Mouse (Mus musculus) stomach, embryonic 16.5 days (tissue): ENCODE data around the gene Lsm12. TPM values are rescaled to one million over a fixed set of nuclear protein-coding genes. Genes with fewer than 3 reads are reported as not detected.

Experiments
- ATAC-seq: fragments of 200-750 bp; cut with Nextera tagmentation; 2 replicates; pipeline ENCODE4 v1.8.0; 2017; ENCODE audit warnings: moderate number of reproducible peaks, moderate TSS enrichment; ENCODE audit not compliant: insufficient read depth, low FRiP score
- H3K27ac ChIP-seq: fragments of 300-500 bp; sonication (generic); 2 replicates; pipeline ENCODE4 v1.5.1; 2014; ENCODE audit warnings: low read length
- H3K27me3 ChIP-seq: fragments of 300-500 bp; sonication (generic); 2 replicates; pipeline ENCODE4 v1.6.1; 2014; ENCODE audit warnings: low read length, control low read depth, mixed read lengths; ENCODE audit not compliant: control insufficient read depth, insufficient read depth
- H3K36me3 ChIP-seq: fragments of 300-500 bp; sonication (generic); 2 replicates; pipeline ENCODE4 v1.6.1; 2014; ENCODE audit warnings: low read length; ENCODE audit not compliant: control insufficient read depth, insufficient read depth
- H3K4me1 ChIP-seq: fragments of 300-500 bp; sonication (generic); 2 replicates; pipeline ENCODE4 v1.6.1; 2014; ENCODE audit warnings: low read length, control low read depth, mixed read lengths; ENCODE audit not compliant: control insufficient read depth, insufficient read depth
- H3K4me2 ChIP-seq: fragments of 300-500 bp; sonication (generic); 2 replicates; pipeline ENCODE4 v1.6.1; 2014; ENCODE audit warnings: low read depth, low read length, mixed read lengths
- H3K4me3 ChIP-seq: fragments of 300-500 bp; sonication (generic); replicated peaks from 2 replicates; pipeline ENCODE4 v1.5.1; 2014; ENCODE audit warnings: mild to moderate bottlenecking, low read length
- H3K9ac ChIP-seq: fragments of 300-500 bp; sonication (generic); 2 replicates; pipeline ENCODE4 v1.6.1; 2014; ENCODE audit warnings: low read length
- H3K9me3 ChIP-seq: fragments of 300-500 bp; sonication (generic); replicated peaks from 2 replicates; pipeline ENCODE4 v1.6.1; 2016; ENCODE audit warnings: low read length, control low read depth; ENCODE audit not compliant: control insufficient read depth
- WGBS: fragments of 180-500 bp; shearing (Covaris S2); extraction: QIAGEN DNeasy Blood & Tissue Kit; methylation state at CpG from one replicate; pipeline ENCODE4 v1.1.7; 2014; 5-methylcytosine and 5-hydroxymethylcytosine counted together
- polyA plus RNA-seq: library from polyadenylated mRNA; unstranded; fragments of >200 nt; fragmentation: Nextera tagmentation; extraction: Ambion mirVana; gene quantifications from 2 replicates; pipeline ENCODE4 v1.2.1, GENCODE M21; 2015

The Lsm12 gene
- polyA plus RNA-seq, 1 experiment from 2014 or later = 85.4 TPM

DNA sequence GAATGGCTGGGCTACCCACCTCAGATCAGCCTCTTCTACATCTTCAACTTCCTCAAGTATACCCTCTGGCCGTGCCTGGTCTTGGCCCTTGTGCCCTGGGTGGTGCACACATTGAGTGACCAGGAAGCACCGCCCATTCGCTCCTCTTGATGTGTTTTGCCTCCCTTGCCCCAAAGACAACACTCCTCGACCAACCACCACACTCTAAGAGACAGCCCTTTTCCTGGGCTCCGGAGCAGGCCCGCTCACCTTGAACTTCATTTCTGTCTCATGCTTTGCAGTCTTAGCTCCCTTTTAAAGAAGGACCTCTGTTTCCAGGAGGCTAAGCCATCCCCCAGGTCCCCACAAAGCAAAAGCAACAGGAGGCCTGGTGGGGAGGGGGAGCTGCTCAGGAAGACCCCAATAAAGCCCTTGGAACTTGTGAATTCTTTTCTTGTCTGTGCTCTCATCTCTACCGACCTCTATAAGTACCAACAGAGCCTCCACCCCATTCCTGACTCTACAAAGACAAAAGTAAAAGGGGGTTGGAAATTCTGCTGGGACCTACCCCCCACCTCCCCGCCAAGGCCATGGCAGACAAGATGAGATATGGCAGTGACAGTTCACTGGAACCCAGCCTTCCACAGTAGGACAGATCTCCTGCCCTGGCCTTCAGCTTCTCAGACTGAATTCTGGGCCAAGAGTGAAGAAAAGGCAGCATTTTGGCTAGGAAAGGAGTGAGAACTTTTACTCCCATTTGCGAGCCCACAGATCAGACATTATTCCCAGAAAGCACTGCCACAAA, 8.8 kb upstream of the Lsm12 start:
- ATAC-seq = no peak
- Histone ChIP-seq H3K27me3 (no peaks in the 10 kb centered on the region), H3K9me3 (no peaks in the 10 kb centered on the region), H3K4me3 (no peak overlapping the region), H3K4me1 (peaks cover 18% of the 10 kb centered on the region), H3K9ac (no peak overlapping the region), H3K36me3 (peaks cover 15% of the 10 kb centered on the region), H3K27ac (no peak overlapping the region), H3K4me2 (no peak overlapping the region)
- WGBS = 82% methylated on average over 9 of the region's 9 CpGs

DNA sequence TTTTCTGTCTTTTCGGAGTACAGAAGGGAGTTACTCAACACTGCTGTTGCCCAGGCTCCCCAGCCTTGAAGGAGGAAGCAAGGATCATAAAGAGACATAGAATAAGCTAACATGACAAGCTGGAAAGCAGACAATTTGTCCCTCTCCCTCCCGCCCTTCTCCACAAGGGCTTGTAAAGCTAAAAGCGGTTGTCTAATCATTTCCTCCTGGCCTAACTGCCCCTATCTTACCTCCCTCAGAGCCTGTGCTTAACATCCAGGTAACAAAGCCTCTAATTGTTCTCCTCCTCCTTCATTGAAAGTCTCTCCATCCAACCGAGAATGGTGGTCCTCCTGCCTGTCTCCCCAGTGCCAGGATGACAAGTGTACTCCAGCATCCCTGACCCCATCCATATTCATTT, 5.8 kb upstream of the Lsm12 start:
- Histone ChIP-seq H3K27ac (no peak overlapping the region), H3K4me3 (peak overlapping the region; percentile 56; the same call in 1 of the 2 replicates), H3K27me3 (no peaks in the 10 kb centered on the region), H3K9me3 (no peaks in the 10 kb centered on the region), H3K9ac (peak overlapping the region; percentile 69; the same call in 1 of the 2 replicates), H3K4me1 (peaks cover 18% of the 10 kb centered on the region), H3K36me3 (no peaks in the 10 kb centered on the region), H3K4me2 (peak overlapping the region; percentile 89)
- 46% methylated on average over 4 of the region's 4 CpGs for WGBS
- no peak for ATAC-seq

DNA sequence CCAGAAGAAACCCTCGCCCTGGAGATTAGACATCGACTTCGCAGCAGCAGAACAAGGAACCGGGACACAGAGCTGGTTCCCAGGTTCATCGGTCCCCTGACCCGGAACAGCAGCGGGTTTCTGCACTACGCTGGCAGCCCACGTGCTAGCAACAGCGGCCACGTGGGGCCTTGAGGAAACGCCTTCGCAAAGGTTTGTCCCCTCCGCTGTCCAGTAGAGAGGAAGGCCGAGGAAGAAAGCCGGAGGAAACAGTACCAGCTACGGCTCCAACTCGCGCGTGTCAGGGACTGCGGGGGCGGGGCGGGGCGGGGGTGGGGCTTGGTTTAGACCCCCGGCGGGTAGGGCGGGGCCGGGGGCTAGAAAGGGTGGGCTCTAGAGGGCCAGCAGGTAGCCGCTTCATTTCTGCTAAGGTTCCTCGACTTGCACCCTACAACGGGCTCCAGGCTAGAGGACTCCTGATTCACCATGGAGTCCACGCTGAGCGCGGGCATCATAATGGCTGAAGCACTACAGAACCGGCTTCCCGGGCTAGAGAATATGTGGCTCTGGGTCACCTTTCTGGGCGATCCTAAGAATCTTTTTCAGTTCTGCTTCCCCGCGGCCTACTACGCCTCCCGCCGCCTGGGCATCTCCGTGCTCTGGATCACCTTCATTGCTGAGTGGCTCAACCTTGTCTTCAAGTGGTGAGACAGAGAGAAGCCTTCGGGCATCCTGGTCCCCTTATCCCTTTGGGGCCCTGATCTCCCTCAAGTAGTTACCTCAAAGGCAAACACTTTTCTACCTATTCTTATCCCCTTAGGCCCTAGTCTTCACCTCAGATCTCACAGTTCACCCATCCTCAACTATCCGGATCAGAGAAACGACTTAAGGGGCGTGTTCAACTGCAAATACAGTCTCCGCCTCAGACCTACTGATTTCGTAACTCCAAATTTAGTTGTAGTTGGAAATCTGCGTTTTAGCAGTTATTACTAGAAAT, 4.7 kb upstream of the Lsm12 start, which contains the start of gene G6pc3:
Gene G6pc3 (plus strand): TSS at position 160 of the 976 bp plus-strand sequence.
- peak; percentile 84 for ATAC-seq
- peak within 1 kb of the TSS; percentile 69 for H3K9ac ChIP-seq
- WGBS = under 1% methylated on average over 50 of the region's 50 CpGs
- peak within 1 kb of the TSS; percentile 30 for H3K27ac ChIP-seq
- no peaks in the 10 kb centered on the region for H3K36me3 ChIP-seq
- peak within 1 kb of the TSS; percentile 89 for H3K4me2 ChIP-seq
- H3K27me3 ChIP-seq = no peaks in the 10 kb centered on the region
- H3K9me3 ChIP-seq = no peaks in the 10 kb centered on the region
- H3K4me3 ChIP-seq = peak within 1 kb of the TSS; percentile 56
- H3K4me1 ChIP-seq = peaks cover 18% of the 10 kb centered on the region

DNA sequence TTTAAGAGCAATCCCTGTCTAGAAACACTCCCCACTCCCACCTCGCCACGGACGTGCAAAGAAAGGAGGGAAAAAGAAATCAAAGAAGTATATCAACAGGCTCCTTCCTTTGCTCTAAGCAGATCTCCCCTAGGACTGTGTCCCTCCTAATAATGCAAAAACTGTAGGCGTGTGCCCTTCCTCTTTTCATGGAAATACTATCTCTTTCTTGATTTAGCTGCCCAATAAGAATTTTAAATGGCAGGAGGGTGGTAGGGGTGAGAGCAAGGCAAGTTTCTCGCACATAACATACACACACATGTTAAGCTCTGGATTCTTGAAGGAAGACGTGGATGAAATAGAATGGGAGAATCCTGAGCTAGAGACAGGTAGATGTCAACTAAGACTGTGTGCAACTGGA, 3.9 kb upstream of the Lsm12 start:
- H3K36me3 ChIP-seq = no peaks in the 10 kb centered on the region
- H3K4me3 ChIP-seq = peak overlapping the region; percentile 56
- no peak for ATAC-seq
- H3K4me2 ChIP-seq = peak overlapping the region; percentile 89
- peaks cover 22% of the 10 kb centered on the region for H3K4me1 ChIP-seq
- no peak overlapping the region; the same call in 1 of the 2 replicates for H3K27ac ChIP-seq
- H3K27me3 ChIP-seq = no peaks in the 10 kb centered on the region
- H3K9ac ChIP-seq = peak overlapping the region; percentile 69
- WGBS = 65% methylated on average over 6 of the region's 6 CpGs
- no peaks in the 10 kb centered on the region for H3K9me3 ChIP-seq

DNA sequence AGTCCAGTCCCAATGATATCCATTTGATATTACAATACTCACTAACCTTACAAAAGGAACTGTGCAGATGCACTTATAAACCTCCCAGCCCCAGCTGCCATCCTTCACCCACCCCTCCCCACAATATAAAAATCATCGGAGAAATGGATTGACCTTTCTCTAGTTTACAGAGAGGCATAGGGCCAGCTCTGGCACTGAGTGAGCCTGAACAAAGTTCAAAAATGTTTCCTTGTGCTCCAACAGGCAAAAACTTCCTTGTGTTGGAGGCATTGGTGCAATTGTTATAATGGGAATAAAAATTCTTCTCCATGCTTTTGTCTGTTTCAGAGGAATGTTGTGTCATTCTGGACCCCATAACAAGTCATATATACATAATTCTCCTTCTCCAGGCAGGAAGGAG, 1.1 kb upstream of the Lsm12 start:
- Histone ChIP-seq H3K4me3 (no peak overlapping the region), H3K36me3 (no peaks in the 10 kb centered on the region), H3K27me3 (no peaks in the 10 kb centered on the region), H3K4me1 (peaks cover 26% of the 10 kb centered on the region), H3K27ac (0 out of 2 replicates have a peak overlapping the region, but pooled peaks have one; percentile 97), H3K9me3 (no peaks in the 10 kb centered on the region), H3K4me2 (no peak overlapping the region), H3K9ac (no peak overlapping the region)
- WGBS = 53% methylated on average over 1 of the region's 1 CpGs
- no peak for ATAC-seq

DNA sequence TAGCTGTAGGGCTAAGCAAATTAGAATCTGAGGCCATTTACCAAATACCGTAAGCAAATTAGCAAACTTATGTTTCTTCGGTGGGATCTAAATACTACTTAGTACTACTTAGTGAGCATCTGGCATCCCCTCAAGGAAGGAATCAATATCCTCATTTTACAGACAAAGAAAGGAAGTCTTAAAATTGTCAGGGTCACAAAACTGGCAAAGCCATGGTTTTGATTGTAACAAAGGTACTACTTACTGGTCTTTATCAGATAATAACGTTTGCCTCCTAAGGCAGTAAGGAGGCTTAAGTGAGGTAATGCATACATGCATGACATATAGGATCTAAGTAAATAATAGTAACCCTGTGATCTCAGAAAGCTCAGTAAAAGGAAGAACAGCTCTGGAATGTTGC, 581 bp upstream of the Lsm12 start:
- H3K4me1 ChIP-seq = peaks cover 21% of the 10 kb centered on the region
- peak overlapping the region; percentile 98; the same call in 1 of the 2 replicates for H3K9ac ChIP-seq
- H3K4me3 ChIP-seq = peak overlapping the region; percentile 77
- ATAC-seq = no peak
- no peaks in the 10 kb centered on the region for H3K9me3 ChIP-seq
- no peaks in the 10 kb centered on the region for H3K27me3 ChIP-seq
- 44% methylated on average over 3 of the region's 3 CpGs for WGBS
- peak overlapping the region; percentile 56 for H3K4me2 ChIP-seq
- H3K27ac ChIP-seq = peak overlapping the region; percentile 97
- no peaks in the 10 kb centered on the region for H3K36me3 ChIP-seq

DNA sequence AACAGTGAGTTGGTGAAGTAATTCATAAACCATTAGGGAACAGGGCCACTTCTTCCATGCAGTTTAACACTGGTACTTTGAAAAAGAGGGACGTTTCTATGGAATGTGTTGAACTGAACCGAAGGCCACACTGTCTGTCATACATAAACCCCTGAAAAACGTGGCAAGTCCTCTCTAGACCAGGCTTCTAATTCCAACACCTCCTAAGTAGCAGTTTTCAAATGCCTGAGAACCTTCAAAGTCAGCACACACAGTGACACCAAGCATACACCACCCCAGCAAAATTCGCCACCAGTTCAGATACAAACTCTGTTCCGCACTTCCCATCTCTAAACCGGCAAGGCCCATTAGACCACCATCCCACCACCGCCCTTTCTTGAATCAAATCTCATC, 847 bp downstream of the Lsm12 start:
- WGBS = 2% methylated on average over 7 of the region's 7 CpGs
- peak overlapping the region; percentile 84 for H3K4me2 ChIP-seq
- no peak for ATAC-seq

DNA sequence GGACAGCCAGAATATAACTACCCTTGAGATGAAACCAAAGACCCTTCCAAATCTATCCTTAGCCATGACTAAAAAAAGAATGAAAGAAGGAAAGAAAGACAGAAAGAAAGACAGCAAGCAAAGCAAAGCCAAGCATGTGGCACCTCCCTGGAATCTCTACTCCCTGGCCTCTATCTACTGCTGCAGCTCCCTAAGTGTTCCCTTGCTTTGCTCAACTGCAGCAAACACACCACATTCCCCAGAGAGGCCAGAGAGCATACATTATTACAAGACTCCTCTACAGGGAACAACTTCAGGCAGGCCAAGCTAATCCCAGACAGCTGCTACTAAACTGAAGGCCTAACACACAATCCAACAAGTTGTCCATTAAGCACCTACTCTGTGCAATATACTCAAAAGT, 5.3 kb downstream of the Lsm12 start:
- Histone ChIP-seq H3K27me3 (no peaks in the 10 kb centered on the region), H3K9ac (no peak overlapping the region), H3K9me3 (no peaks in the 10 kb centered on the region), H3K4me2 (no peak overlapping the region), H3K36me3 (peaks cover 16% of the 10 kb centered on the region), H3K4me3 (no peak overlapping the region), H3K4me1 (peaks cover 10% of the 10 kb centered on the region; the same call in 1 of the 2 replicates), H3K27ac (no peak overlapping the region)
- no peak for ATAC-seq

More for the DNA sequence above, 847 bp downstream of the Lsm12 start:
- peak overlapping the region; percentile 97 for H3K27ac ChIP-seq
- peak overlapping the region; percentile 98 for H3K9ac ChIP-seq
- H3K36me3 ChIP-seq = no peaks in the 10 kb centered on the region
- no peaks in the 10 kb centered on the region for H3K27me3 ChIP-seq
- H3K4me1 ChIP-seq = peaks cover 14% of the 10 kb centered on the region; the same call in 1 of the 2 replicates
- no peaks in the 10 kb centered on the region for H3K9me3 ChIP-seq
- H3K4me3 ChIP-seq = peak overlapping the region; percentile 77
